Mouse (Mus musculus): ENCODE measurements around the gene E330017A01Rik. TPM values are rescaled to one million over a fixed set of nuclear protein-coding genes. Genes with fewer than 3 reads are reported as not detected.
A peak's percentile ranks its signal among the peaks of the same experiment; 100 is the strongest.
"Not testable (repeated sequence)": the region's sequence is repeated elsewhere in the genome, so short reads cannot be mapped to it uniquely, and the experiment has no call there.

E330017A01Rik gene
- not detected for total RNA-seq (2021)
- long read RNA-seq, experiment 1 = 0 reads
- long read RNA-seq, experiment 2 = 0 reads

- no peak for DNase-seq
These were observed at the start of gene E330017A01Rik for GRCm38 (mm10) chr16:58638689-58639175. TSS of gene E330017A01Rik (minus strand) at chr16:58638739.

- peak; percentile 40 to 47 for DNase-seq
These were observed 47.3 kb upstream of the E330017A01Rik start for GRCm38 (mm10) chr16:58685548-58686537.

- no peak for DNase-seq
These were observed 46.0 kb upstream of the E330017A01Rik start for GRCm38 (mm10) chr16:58684537-58684936.

GRCm38 (mm10) chr16:58683911-58684310 lies 45.4 kb upstream of the E330017A01Rik start:
- DNase-seq = no peak

GRCm38 (mm10) chr16:58682870-58683269 lies 44.3 kb upstream of the E330017A01Rik start:
- no peak for DNase-seq

- DNase-seq = no peak
These were observed 43.5 kb upstream of the E330017A01Rik start for GRCm38 (mm10) chr16:58682046-58682445.

- DNase-seq = no peak
These were observed 40.1 kb upstream of the E330017A01Rik start for GRCm38 (mm10) chr16:58678660-58679059.

GRCm38 (mm10) chr16:58677491-58677890 lies 39.0 kb upstream of the E330017A01Rik start:
- DNase-seq = no peak

GRCm38 (mm10) chr16:58676633-58677032 lies 38.1 kb upstream of the E330017A01Rik start:
- no peak for DNase-seq

GRCm38 (mm10) chr16:58676156-58676555 lies 37.6 kb upstream of the E330017A01Rik start:
- no peak for DNase-seq

- no peak for DNase-seq
These were observed 36.7 kb upstream of the E330017A01Rik start for GRCm38 (mm10) chr16:58675256-58675655.

- no peak for DNase-seq
These were observed 35.4 kb upstream of the E330017A01Rik start for GRCm38 (mm10) chr16:58673811-58674410.

GRCm38 (mm10) chr16:58672396-58672795 lies 33.9 kb upstream of the E330017A01Rik start:
- no peak for DNase-seq

GRCm38 (mm10) chr16:58671212-58671985 lies 32.9 kb upstream of the E330017A01Rik start:
- DNase-seq = no peak

GRCm38 (mm10) chr16:58670643-58671042 lies 32.1 kb upstream of the E330017A01Rik start:
- no peak for DNase-seq

GRCm38 (mm10) chr16:58669917-58670630 lies 31.5 kb upstream of the E330017A01Rik start, which contains the start of gene Cpox:
TSS of gene Cpox (plus strand) at chr16:58670292.
- DNase-seq = peak; percentile 88 to 89

- peak; percentile 48 to 50 for DNase-seq
These were observed 30.7 kb upstream of the E330017A01Rik start for GRCm38 (mm10) chr16:58669264-58669663.

- no peak for DNase-seq
These were observed 30.0 kb upstream of the E330017A01Rik start for GRCm38 (mm10) chr16:58668586-58668985.

- not testable (repeated sequence) for DNase-seq
These were observed 28.1 kb upstream of the E330017A01Rik start for GRCm38 (mm10) chr16:58666681-58667080.

- DNase-seq = not testable (repeated sequence)
These were observed 26.6 kb upstream of the E330017A01Rik start for GRCm38 (mm10) chr16:58665137-58665536.

- no peak for DNase-seq
These were observed 25.3 kb upstream of the E330017A01Rik start for GRCm38 (mm10) chr16:58663816-58664215.

Measured in heart, adult 18-20 months (tissue).